Mouse (Mus musculus) central nervous system, embryonic 14 days (tissue): ENCODE data around the gene Gm10842. TPM values are rescaled to one million over a fixed set of nuclear protein-coding genes. Genes with fewer than 3 reads are reported as not detected.

Experiments
- polyA plus RNA-seq: library from polyadenylated mRNA; depleted of rRNA; stranded (reverse); fragments of >200 nt; gene quantifications from 2 replicates; pipeline ENCODE4 v1.2.3, GENCODE M21; 2012; rRNA removed

Gm10842 gene
- not detected in 2 replicates for polyA plus RNA-seq

GRCm38 (mm10) chr11:105146593-105146992 lies at the start of gene Gm10842:
Gene Gm10842, plus strand, starts transcription at chr11:105146893.

DNA sequence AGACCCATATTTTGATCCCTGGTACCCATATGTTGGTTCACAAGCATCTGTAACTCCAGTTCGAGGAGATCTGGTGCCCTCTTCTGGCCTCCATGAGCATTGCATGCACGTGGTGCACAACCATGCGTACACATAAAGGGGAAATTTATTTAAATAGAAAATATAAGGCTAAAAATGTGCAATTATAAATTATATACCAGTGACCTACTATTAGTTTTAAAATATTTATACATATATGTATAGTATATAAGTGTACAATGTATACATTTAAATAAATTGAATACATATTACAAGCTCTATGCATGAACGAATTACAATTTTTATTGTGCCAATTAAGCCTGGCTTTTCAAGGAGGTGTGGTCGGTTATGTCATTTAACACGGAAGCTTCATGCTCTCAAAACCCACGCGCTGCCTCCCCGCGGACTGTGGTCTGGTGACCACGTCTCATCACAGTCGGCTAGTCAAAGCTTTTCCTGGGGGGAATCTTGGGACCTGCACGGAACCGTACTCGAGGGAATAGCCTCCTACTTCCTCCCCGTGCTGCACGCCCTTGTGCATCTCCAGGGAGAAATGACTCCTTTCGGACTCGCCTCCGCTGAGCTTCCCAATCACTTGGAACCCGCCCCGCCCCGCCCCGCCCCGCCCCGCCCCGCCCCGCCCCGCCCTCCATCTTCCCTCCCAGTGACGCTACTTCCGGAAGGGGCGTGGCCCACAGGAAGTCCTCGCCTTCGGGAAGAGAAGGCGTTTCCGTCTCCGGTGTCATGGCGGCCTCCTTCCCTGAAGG lies 20.8 kb upstream of the Gm10842 start, which contains the start of gene Mettl2:
TSS of gene Mettl2 (plus strand) at position 691 of the 785 bp plus-strand sequence.

DNA sequence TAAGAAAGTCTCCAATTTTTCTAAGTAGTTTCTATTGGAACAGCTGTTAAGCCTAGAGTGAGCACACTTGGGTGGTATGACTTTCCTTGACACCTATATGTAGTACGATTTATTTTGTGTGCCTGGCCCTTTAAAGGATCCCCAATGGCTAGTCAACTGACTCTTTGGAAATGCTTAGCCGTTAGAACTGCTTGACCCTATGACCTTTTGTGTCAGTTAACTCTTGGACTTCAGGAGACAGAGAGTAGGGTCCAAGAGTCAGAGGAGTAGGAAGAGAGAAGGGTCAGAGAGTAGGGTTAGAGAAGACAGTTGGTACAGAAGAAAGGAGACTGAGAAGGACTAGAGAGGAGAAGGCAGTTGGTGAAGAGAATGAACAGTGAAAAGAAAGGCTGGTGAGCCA lies 31.8 kb downstream of the Gm10842 start, which contains the start of gene Tlk2:
TSS of gene Tlk2 (plus strand) at position 292 of the 400 bp plus-strand sequence.

Other genes starting within 250 kb of the Gm10842 start
- 0.07 and 0.20 TPM in 2 replicates for gene Efcab3, start 83.3 kb upstream of the Gm10842 start, polyA plus RNA-seq
- gene Mettl2, start 20.5 kb upstream of the Gm10842 start, polyA plus RNA-seq, result 32.5 and 34.2 TPM in 2 replicates
- 51.4 and 56.2 TPM in 2 replicates for gene Tlk2, start 31.9 kb downstream of the Gm10842 start, polyA plus RNA-seq
- 16.4 and 29.2 TPM in 2 replicates for gene Mrc2, start 145.8 kb downstream of the Gm10842 start, polyA plus RNA-seq